Mouse (Mus musculus) B cell, adult 2 months (primary cell): Measurements from ENCODE around the gene Pcnp.

Experiments
- DNase-seq, 2 experiments: peaks; one replicate each; pipeline ENCODE4 v3.0.0; 2022

Pcnp gene

DNA sequence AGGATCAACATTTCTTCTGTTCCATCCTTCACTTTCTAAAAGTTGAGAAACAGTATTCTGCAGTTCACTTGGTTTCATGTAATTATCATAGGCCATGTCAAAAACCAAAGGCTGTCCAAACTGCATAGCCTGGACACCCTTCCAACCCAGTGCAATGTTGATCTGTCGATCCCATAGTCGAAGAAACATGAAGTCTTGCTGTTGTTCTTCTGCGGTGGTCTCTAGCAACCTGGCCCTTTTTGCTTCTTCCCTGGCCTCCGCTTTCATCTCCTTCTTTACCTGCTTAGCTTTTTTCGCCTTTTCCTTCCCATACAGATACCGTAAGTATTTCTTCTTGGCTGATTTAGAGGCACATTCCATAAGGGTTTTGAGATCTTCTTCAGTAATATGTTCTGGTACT lies 5.0 kb upstream of the Pcnp start:
- no peak for DNase-seq

DNA sequence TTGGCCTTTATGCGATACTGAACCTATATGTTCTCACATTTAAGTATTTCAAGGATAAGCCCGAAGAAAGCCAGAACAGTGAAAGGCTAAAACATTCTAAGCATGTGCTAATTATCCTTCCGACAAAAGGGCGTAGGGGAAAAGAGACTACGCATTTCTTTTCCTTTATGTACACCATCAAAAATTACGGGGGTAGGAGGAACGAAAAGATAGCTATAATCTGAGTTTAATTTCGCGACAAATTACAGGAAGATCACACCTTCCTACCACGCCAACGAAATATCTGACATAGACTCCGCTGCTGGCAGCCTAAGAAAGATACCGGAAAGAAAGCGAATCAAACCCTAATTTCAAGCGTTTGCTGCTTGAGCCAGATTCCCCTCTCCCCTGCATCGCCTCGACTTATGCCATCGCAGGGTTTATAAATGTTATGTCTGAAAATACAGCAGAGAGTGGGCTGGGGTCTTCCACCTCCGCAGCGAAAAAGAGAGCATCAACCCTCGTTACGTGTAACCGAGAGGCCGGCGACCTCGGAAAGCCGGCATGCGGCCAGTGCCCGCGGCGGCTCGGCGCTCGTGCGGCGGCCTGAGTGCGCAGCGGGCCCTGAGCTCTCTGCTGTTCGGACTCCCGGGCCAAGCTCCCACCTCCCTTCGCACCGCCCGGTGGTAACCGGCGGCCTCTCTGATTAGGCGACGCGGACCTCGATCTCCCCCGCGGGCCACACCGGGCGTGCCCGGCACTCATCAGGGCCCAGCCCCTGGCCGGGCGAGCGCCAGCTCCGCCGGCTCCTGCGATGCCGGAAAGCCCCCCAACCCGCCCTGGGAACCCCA lies 602 bp downstream of the Pcnp start:
- no peak for DNase-seq

DNA sequence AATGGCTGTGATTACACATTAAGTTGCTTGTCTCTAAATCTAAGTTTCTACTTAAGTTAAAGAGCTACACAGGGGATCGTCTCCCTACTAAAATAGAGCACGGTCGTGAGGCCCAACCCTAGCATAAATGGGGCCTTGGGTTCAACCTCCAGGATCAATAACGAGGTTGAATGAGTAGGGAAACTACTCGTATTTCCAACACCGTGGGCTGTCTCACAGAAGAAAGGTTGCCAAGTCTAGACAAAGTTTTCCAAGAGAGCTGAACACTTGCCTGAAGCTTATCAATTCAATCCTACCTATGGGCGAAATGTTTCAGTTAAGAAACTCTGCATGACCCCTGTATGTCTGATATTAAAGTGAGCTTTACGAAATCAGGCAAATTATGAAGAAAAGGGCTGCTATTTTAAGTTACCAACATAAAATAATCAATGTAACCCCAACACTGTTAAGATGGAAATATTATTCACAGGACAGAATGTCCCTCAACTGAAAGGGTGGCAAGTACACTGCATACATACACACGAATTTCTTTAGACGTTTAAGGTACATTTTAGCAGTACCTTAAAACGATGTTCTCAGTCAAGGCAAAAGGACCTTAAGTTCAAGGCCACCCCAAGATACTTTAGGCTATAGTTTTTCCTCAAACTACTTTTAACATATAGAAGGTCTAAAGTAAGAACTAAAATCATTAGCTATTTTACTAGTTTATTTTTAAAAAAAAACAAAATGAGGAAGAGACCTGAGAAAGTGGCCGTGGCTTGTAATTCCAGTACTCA lies 1.5 kb downstream of the Pcnp start:
- DNase-seq, result no peak

DNA sequence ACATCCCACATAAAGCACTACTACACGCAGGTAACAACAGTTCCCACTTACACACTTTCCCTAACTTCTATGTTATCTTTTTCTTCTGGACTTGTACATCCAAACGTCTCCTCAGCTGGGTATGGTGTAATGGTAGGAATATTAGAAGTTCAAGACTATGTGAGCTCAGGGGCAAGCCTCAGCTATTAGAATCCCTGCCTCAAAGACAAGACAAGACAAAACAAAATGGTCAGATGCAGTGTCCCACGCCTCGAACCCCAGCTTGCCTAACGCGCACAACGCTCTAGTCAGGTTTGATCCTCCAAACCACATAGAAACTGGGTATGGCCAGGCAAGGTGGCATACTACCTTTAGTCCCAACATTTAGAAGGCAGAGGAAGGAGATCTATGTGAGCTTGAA lies 9.9 kb downstream of the Pcnp start:
- no peak for DNase-seq

DNA sequence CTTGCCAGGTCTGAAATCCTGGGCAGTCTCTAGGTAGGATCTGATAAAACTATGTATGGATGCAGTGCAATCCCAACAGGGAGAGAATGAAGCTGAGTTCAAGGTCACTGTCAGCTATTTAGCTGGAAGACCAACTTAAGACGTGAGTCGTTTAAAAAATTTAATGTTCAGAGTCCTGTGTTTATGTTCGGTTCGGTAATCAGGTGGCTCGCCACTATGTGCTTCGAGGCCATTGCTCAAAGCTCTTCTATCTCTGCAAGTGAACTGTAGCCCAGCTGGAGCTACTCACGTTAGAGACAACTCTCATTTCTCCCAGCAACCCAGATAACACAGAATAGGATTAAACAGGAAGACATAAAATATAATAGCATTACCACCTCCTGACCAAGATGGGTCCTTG lies 15.5 kb downstream of the Pcnp start:
- no peak for DNase-seq

DNA sequence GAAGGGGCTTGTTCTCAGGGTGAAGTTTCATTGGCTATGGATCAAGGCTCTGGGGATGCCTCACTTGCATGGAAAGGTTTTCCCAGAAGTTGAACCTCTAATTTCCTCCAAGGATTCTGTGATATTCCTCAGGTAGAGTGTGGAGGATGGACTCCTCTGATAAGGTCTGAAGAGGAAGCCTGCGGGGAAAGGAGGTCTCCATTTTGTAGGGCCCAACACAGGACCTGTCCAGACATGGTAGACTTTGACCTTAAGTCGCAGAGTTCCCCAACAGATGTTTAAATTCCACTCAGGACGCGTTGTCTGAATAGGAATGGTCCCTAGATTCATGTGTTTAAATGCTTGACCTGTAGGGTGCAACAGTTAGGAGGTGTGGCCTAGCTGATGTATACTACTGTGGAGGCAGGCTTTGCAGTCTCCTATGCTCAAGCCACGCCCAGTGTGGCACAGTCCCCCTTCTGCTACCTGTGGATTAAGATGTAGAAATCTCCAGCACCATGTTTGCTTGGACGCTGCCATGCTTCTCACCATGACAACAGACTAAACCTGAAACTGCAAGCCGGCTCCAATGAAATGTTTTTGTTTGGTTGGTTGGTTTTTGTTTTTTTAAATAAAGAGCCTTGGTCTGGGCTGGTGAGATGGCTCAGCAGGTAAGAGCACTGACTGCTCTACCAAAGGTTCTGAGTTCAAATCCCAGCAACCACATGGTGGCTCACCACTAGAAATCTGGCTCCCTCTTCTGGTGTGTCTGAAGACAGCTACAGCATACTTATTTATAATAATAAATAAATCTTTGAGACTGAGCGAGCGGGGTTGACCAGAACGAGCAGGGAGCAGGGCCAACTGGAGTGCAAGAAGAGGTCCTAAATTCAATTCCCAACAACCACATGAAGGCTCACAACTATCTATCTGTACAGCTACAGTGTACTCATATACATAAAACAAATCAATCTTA lies 16.5 kb downstream of the Pcnp start:
- DNase-seq, result no peak

DNA sequence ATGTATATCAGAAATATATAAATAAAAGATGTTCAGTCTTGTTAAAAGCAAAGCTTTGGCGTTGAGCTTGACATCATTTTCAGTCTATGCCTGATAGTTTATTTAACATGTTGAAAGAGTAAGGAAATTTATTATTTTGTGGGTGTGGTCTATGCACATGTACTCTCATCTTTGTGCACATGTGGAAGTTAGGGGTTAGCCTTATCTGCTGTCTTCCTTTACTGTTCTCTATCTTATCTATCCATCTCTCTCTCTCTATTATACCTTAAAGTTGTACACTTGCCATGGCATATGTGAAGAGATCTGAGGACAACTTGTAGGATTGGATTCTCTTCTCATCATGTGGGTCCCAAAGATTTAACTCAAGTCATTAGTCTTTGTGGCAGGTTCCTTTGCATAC lies 20.7 kb downstream of the Pcnp start:
- DNase-seq, result no peak

DNA sequence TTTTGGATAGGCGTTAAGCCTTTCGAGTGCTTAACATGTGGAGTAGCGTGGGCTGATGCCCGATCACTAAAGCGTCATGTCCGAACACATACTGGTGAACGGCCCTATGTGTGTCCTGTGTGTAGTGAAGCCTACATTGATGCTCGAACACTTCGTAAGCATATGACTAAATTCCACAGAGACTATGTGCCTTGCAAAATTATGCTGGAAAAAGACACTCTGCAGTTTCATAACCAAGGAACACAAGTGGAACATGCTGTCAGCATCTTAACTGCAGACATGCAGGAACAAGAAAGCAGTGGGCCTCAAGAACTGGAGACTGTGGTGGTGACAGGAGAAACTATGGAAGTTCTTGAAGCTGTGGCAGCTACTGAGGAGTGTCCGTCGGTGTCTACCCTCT lies 22.7 kb downstream of the Pcnp start:
- no peak for DNase-seq

DNA sequence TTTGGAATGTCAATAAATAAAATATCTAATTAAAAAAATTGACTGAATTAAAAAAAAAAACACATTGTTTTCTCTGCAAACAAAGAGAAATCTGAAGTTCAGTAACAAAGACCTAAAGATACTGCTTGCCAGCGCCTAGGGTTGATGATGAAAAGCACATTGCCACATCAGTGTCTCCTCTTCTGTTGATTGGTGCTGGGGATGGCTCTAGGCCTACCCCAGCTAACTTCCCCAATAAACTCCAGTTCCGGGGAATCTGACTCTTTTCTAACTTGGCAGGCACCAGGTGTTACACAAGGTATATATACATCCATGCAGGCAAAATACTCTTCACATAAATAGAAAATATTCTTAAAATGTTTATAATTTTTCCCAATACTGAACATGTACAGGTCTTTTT lies 35.3 kb downstream of the Pcnp start:
- no peak for DNase-seq

DNA sequence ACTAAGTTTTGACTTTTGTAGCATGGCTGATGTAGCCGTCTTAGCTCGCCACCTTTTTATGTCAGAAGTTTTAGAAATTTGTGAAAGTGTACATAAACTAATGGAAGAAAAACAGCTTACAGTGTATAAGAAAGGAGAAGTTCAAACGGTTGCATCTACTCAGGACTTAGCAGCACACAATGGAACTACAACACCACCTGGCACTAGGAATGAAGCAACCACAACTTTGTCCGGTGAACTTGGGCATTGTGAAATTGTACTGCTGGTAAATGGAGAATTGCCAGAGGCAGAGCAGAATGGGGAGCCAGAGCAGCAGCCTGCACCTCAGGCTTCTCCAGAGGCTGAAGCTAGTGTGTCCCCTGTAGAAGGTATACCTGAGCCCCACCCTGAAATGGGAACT lies 39.2 kb downstream of the Pcnp start:
- DNase-seq, result no peak

DNA sequence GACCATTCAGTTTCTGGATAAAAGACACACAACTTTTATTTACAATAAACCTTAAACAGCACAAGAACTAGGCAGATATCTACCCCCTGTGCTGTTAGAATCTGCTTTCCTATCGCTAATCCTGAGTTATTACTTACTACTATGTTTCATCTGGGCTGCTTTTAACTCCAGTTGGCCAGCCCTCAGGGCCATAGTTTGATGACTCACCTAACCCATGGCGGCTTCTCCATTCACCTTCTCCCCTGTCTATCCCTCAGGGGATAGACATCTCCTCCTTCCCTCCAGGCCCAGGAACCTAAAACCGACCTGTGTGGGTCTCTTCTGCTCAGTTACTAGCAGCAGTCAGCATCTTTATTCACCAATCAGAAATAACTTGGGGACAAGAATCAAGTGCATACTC lies 43.5 kb downstream of the Pcnp start:
- DNase-seq, result no peak

DNA sequence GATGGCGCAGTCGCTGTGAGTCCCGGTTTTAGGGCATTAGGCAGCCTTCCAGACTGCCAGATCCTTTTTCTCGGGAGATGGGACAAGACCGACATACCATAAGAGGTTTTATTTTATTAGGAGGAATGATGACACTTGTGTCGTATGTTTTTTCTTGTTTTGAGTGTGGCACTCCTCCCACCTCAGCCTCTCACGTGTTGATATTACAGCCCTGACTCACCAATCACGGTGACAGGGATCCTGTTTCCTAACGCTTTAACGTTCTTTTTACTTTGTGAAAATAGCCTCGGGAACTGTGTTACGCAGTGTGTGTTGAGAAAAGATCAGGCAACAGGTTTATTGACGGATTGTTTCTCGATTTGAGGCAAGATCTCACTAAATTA lies 54.6 kb downstream of the Pcnp start:
- DNase-seq, result peak; percentile 36 to 47

DNA sequence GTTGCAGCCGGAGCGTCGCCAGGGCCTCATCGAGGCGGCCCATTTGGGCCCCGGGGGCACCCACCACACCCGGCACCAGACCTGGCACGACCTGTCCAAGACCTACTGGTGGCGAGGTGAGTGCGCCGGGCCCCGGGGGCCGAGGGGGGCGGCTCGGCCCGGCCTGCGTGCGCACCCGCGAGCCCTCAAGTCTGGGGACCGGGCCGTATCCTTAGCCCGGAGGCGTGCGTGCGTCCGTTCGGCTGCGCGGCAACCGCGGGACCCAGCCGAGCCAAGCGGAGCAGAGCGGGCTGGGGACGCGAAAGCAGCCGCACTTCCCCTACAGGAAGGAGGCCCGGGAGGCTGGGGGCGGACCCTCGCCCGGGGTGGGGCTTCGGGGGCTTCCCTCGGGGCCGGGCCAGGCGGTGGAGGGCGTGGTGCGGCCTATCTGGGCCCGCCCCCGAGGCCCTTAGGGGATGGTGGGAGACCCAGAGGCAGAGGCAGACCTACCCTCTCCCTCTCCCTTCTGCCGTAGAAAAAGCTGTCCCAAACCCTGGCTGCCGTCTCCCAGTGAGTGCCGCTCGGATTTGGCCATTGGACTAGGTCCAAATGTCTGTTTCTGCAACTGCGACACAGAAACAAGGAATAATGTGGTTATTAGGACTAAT lies 55.2 kb downstream of the Pcnp start:
- DNase-seq, result peak; percentile 95

DNA sequence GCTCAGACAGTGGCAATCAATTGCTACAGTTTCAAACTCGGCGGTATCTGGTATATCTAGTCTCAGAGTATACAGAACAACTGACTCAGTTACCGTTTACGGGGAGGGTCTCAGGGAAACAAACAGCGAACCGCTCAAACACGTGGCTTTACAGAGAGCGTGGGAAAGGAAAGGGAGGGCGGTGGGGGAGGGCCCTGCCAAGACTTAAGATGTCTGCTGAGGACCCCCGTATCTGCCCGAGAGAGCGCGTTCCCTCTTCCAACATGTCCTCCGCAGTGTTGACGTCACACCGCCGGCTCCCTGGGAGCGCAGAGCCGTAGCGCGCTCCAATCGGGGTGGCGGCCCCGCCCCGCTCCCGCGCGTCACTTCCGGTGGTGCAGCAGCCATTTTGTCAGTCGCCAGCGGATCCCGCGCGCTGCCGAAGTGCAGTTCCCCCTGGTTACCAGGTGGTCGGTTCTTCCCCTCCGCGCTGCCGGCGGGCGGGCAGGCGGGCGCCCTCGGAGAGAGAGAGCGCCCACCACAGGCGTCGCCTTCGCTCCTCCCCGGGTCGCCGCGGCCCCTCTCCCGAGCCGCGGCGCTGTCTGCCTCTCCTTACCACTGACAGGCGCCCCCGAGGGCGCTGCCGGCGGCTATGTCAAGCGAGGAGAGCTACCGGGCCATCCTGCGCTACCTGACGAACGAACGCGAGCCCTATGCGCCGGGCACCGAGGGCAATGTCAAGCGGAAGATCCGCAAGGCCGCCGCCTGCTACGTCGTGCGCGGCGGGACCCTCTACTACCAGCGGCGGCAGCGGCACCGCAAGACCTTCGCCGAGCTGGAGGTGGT lies 55.9 kb downstream of the Pcnp start, which contains the start of gene Zbtb11:
Zbtb11 (plus strand) TSS at position 453 of the 825 bp plus-strand sequence.
- peak; percentile 100 for DNase-seq

DNA sequence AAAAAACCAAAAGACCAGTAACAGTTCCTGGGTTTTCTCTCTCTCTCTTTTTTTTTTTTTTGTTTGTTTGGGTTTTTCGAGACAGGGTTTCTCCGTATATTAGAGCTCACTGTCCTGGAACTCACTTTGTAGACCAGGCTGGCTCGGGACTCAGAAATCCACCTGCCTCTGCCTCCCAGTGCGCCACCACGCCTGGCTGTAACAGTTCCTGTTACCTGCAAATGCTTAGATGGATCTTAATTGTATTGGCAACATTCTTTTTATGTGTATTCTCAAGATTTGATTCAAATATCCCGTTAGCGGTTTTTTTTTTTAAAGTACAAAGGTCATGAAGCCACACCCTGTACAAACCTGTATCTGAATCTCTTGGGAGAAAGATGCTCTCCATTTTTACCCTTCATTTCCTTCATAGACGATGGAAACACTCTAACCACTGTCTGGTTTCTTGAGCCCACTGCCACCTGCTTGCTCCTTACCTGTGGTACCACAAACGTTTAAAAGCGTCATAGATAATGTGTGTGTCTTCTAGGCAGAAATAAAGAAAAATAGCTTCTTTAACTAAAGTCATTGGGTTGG lies 56.8 kb downstream of the Pcnp start:
- DNase-seq, result no peak

DNA sequence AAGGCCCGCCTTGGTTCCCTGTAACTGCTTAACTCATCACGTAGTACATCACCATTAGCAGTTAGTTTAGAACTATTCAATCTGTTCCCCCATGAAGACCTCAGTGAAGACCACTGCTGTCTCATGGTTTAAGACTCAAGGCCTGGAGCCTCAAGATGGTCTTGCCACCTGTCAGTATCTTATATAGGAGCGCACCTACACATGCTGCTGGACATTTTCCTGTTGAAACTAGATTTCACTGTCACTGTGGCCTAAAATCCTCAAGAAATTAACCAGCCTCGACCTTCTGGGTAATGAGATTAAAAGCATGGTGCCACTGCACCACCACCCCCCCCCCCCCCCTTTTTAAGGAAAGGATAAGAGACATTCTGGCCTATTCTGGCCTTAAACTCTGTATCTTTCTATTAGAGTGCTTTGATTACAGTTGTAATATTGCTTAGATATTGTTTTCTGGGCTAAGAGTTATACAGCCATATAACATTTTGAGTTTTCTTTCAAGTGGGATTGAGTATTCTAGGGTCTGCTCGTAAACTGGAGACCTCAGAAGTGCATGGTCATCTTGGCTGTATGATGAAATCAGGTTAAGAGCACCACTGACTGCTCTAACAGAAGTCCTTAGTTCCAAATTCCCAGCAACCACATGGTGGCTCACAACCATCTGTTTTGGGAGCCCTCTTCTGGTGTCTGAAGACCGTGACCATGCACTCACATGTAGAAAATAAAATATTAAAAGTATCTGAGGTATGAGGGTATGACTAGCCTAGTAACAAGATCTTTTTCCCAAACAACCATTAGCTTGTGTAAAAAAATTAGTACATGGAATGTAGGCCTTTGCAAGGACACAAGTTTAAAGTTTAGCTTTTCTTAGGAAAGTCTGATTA lies 57.6 kb downstream of the Pcnp start:
- no peak for DNase-seq

DNA sequence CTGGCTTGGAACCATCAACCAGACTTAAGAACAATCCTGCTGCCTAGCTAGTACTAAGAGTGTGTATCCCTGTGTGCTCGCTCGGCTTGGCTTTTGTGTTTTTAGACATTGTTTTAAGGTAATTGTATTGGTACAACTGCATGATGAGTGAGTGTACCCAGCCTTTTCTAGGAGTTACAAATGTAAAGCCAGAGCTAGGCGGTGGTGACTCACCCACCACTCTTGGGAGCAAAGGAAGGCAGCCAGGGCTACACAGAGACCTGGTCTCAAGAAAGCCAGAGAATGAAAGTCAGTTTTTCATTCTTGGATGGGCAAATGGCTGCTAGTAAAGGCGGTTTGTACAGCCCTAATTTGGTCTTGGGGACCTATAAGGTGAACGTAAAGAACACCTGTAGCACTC lies 59.1 kb downstream of the Pcnp start:
- no peak for DNase-seq

DNA sequence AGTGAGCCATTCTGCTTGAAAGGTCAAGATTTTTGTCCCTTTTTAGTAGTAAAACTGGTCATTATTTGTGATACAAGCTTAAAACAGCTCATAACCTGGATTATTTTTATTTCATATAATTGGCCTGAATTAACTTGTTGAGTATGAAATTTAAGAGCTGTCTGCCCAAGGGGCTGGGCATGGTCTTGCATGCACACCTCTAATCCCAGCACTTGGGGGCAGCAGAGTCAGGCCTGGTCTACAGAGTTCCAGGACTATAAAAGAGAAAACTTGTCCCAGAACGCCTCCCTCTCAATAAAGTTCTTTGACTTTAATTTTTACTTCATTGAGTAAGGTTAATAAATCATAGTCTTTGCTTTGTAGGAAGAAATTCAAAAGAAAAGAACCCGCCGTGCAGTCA lies 60.4 kb downstream of the Pcnp start:
- peak; percentile 71 to 75 for DNase-seq

DNA sequence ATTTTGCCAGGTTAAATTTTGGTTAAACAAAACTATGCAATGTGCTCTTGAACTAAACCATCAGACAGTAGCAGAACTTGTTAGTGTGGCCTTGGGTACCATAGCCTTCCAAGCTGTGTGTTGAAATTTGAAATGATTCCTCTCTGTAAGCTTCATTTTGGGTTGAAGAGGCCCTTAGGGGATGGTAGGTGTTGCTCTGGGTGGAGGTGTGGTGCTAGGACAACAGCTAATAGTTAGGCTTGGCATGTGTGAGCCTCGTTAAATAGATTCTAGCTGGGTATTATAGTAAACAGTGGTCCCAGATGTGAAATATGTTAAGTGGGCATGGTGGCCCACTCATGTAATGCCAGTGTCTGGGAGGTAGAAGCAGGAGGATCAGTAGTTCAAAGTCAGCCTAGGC lies 62.3 kb downstream of the Pcnp start:
- no peak for DNase-seq

DNA sequence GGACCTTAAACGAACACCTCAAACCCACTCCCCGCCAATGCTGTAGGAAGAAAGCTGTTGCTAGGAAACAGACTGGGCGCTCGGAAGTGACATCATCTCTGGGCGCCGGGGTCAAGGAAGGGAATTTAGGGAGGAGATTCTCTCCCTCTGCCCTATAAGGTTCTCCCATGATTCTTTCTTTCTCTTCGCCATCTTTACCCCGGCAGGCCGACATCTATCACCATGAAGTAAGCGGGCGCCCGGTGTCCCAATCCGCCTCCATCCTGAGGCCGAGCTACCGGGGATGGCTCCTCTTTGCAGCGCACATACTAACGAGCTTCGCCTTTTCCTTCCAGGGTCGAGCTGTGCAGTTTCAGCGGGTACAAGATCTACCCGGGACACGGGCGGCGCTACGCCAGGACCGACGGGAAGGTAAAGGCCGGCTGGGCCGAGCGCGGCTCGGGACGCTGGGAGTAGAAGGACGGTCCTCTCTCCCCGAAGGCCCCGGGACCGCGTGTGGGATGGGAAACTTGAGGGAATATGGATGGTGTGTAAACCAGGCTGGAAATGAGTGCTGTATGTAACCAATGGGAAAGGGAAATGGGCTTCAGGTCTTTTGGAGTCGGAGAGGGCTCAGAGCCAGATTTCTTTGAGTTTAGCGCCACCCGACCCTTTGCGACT lies 63.2 kb downstream of the Pcnp start, which contains the start of gene Rpl24:
Rpl24 (plus strand) TSS at position 64 of the 660 bp plus-strand sequence.
- peak; percentile 95 to 96 for DNase-seq
